Mouse (Mus musculus): Measurements from ENCODE around the gene Tbc1d21. TPM values are rescaled to one million over a fixed set of nuclear protein-coding genes. Genes with fewer than 3 reads are reported as not detected.
A peak's percentile ranks its signal among the peaks of the same experiment; 100 is the strongest.

The Tbc1d21 gene
- total RNA-seq (2021) = not detected
- long read RNA-seq, experiment 1 = 0 reads
- long read RNA-seq, experiment 2 = 0 reads

- intact Hi-C loops (cut with DNase I; ENCODE audit: low total_unique reads) = loop anchor here (5.0 kb wide), 1 partner anchor 143 kb away; no protein-coding TSS in a partner anchor
These were observed at the start of gene Tbc1d21 for GRCm38 (mm10) chr9:58370355-58370754. Tbc1d21 (minus strand) TSS chr9:58370455.

DNA sequence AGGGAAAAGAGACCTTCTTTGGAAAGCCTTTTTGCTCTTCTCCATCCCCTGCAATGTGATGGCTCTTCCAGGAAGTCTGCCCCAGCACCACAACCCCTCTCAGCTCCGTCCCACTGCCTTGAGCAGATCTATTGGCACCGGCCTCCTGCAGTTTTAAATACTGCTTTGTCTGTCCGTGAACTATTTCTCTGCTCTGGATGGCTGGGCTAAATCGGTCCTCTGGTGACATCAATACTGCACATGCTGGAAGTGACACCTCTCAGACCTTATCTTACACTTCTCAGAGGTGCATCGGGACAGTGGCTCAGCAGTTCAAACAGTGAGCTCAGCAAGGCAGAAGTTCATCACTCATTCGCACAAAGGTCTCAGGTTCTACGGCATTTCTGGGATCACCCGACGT is 41.3 kb upstream of the Tbc1d21 start:
- DNase-seq = no peak
- intact Hi-C loops (cut with DNase I; ENCODE audit: low total_unique reads) = no loop called here

More at GRCm38 (mm10) chr9:58370355-58370754, at the start of gene Tbc1d21:
- no peak for DNase-seq

DNA sequence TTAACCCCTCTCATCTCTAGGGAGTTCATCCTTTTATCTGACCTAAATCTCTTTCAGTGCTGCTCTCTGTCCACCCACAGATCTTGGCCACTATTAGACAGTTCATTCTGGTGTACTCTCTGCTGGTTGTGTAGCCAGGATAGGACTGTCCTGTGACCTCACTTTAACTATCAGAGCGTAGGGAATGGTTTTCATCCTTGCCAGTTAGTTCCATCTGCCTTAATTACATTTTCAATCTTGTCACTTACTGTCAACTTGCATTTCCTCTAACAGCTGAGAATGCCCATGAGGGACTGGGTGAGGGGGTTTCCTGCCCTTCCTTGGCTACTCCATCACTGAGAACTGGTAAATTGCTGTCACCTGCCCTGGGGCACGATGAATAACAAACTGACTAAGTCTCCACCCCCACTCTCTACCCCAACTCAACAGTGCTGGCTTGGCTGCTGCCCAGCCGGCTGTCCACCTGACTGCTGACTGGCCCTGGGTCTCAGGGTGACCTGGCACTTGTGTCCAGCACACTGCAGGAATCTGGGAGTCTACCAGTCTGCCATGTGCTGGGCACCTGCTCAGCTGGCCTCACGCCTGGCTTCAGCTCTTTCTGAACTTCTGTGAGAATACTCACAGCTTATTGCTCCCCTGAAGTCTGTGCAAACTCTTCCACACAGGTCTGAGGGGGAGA is 39.9 kb upstream of the Tbc1d21 start:
- intact Hi-C loops (cut with DNase I; ENCODE audit: low total_unique reads) = no loop called here
- DNase-seq = peak; percentile 25

DNA sequence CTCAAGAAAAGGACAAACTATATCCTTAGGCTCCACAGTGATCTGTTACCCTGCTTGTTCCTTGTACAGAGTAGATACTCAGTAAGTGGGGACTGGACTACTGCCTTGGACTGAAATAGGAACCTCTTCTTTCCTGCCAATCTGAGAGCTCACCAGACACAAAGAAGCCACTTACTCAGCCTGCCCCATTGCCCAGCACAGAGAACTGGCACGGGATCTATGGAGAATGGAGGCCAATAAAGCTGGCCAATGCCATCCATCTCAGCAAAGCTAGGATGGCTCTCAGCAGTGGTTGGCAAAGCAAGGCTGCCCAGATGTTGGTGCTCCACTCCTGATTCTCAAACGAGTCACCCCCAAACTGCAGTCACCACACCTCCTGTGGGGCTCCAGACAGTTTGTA is 39.0 kb upstream of the Tbc1d21 start:
- DNase-seq = peak; percentile 11
- intact Hi-C loops (cut with DNase I; ENCODE audit: low total_unique reads) = no loop called here

- intact Hi-C loops (cut with DNase I; ENCODE audit: low total_unique reads) = no loop called here
- no peak for DNase-seq
These were observed 34.2 kb upstream of the Tbc1d21 start for GRCm38 (mm10) chr9:58404412-58404811.

GRCm38 (mm10) chr9:58401371-58402082 is 31.3 kb upstream of the Tbc1d21 start:
- intact Hi-C loops (cut with DNase I; ENCODE audit: low total_unique reads) = no loop called here
- DNase-seq = no peak

DNA sequence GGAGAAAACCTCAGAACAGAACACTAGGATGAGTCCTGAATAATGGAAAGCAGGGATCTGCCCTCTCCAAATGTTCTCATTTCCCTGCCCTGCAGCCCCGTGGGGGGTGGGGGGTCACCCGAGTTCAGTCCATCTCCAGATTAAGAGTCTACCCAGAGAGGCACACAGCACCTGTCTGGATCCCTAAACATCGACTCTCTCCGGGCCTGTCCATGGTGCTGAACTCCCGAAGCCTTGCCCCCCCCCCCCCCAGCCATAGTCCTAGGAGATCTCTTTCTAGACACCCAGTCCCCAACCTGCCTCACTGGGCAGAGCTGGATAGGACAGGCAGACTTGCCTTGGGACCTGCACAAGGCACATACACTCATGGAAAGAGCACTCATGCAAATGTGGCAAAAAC is 29.4 kb upstream of the Tbc1d21 start:
- no peak for DNase-seq
- intact Hi-C loops (cut with DNase I; ENCODE audit: low total_unique reads) = no loop called here

DNA sequence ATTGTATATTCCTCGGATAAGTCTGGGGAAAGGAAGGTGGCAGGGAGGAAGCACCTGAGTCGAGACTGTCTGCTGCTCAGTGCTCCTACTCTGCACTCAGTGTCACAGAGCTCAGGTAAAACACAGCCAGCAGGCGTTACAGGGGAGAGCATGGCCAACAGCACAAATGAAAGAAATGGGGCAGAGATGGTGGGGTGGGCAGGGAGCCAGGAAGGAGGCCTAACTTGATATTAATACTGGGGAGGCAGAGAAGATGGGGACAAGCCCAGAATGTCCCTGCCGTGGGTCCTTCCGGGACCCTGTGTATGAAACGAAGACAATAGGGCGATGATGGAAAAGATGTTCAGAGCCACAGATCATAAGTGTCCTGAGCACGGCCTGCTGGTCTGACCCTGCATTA is 24.4 kb upstream of the Tbc1d21 start:
- DNase-seq = no peak
- intact Hi-C loops (cut with DNase I; ENCODE audit: low total_unique reads) = no loop called here

- no peak for DNase-seq
- intact Hi-C loops (cut with DNase I; ENCODE audit: low total_unique reads) = no loop called here
These were observed 23.6 kb upstream of the Tbc1d21 start for GRCm38 (mm10) chr9:58393875-58394274.

GRCm38 (mm10) chr9:58388381-58388780 is 18.1 kb upstream of the Tbc1d21 start:
- intact Hi-C loops (cut with DNase I; ENCODE audit: low total_unique reads) = no loop called here
- DNase-seq = no peak

DNA sequence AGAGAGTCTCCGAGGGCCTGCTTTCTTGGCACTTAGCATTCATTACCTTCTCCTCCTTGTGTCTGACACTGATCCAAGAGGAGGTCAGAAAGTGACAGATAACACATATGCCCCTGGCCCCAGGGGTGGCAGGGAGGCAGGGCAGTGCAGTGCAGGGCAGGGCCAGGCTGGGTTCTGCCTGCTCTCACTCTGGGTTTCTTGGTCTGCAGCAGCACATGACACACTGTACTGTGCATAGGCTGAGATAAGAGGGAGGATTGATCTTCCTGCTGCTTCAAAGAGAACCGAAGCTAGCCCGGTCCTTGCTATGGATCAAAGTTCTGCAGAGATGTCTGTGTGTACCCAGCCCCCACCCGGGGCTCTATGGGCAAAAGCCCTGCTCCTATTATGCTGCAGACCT is 8.6 kb upstream of the Tbc1d21 start:
- no peak for DNase-seq
- intact Hi-C loops (cut with DNase I; ENCODE audit: low total_unique reads) = no loop called here

- intact Hi-C loops (cut with DNase I; ENCODE audit: low total_unique reads) = loop anchor here (5.0 kb wide), 1 partner anchor 147 kb away; no protein-coding TSS in a partner anchor
- DNase-seq = no peak
These were observed 3.7 kb upstream of the Tbc1d21 start for GRCm38 (mm10) chr9:58373912-58374431.

DNA sequence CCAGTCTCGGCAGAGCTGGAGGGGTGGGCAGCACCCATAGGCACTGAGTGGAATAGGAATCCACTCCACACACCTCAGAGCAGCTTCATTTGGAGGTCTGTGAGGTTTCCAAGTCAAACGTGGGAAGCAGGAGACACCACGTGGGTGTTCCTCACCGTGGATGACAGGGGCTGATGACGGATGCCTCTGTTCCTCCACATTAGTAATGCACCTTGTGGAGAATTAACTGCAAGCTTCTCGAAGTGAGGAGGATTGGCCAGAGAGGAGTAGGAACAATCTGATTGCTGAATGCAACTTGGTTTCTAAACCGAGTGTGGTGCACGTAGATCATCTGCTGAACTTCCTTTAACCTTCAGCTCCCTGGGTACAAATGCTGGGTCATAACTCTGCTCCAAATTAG is 1.7 kb upstream of the Tbc1d21 start:
- intact Hi-C loops (cut with DNase I; ENCODE audit: low total_unique reads) = loop anchor here (5.0 kb wide), 1 partner anchor 145 kb away; no protein-coding TSS in a partner anchor
- DNase-seq = no peak

- intact Hi-C loops (cut with DNase I; ENCODE audit: low total_unique reads) = loop anchor here (5.0 kb wide), 2 partner anchors 42 to 142 kb away; no protein-coding TSS in a partner anchor
- peak; percentile 25 for DNase-seq
These were observed 611 bp downstream of the Tbc1d21 start for GRCm38 (mm10) chr9:58369644-58370043.

- DNase-seq = no peak
- intact Hi-C loops (cut with DNase I; ENCODE audit: low total_unique reads) = no loop called here
These were observed 5.9 kb downstream of the Tbc1d21 start for GRCm38 (mm10) chr9:58364325-58364724.

DNA sequence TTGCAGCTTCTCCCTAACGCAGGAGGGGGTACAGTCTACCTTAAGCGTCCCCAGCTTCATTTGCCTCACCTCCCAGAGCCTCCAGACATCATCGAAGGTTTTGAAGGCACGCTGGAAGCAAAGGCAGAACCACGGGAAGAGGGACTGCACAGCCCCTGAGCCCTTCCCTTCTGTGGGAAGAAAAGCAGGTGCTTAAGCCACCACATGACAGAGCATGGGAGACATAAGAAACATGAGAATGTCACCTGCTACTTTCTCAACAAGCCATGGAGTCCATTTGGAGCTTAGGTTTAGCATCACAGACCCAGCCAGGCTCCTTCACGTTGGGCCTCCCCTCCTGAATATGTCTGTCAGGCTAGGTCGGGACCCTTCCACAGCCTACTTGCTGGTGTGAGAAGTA is 8.3 kb downstream of the Tbc1d21 start:
- intact Hi-C loops (cut with DNase I; ENCODE audit: low total_unique reads) = no loop called here
- no peak for DNase-seq

- intact Hi-C loops (cut with DNase I; ENCODE audit: low total_unique reads) = no loop called here
- no peak for DNase-seq
These were observed 8.9 kb downstream of the Tbc1d21 start for GRCm38 (mm10) chr9:58361373-58361772.

GRCm38 (mm10) chr9:58355262-58356050 is 14.8 kb downstream of the Tbc1d21 start:
- intact Hi-C loops (cut with DNase I; ENCODE audit: low total_unique reads) = no loop called here
- no peak for DNase-seq

DNA sequence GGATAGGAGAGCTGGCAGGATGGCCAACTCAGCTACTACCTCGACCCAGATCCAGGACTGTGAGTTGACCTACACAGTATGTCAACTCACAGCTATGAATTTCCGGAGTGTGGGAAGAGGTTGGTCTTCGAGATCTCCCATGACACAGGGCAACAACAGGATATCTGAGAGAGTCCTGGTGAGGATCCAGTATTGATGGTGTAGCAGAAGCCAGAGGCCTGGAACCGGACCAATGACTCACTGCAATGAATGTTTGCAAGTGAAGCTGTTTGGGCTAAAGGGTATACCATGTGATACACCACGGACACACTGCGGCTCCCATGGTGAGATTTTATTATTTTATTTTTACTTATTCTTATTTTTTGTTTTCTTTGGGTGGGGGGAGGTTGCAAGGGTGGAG is 15.6 kb downstream of the Tbc1d21 start:
- no peak for DNase-seq
- intact Hi-C loops (cut with DNase I; ENCODE audit: low total_unique reads) = no loop called here

- DNase-seq = no peak
- intact Hi-C loops (cut with DNase I; ENCODE audit: low total_unique reads) = no loop called here
These were observed 17.0 kb downstream of the Tbc1d21 start for GRCm38 (mm10) chr9:58353224-58353623.
